Mouse (Mus musculus): ENCODE measurements around the gene Pakap.

GRCm38 (mm10) chr4:57822641-57823040 is 254.7 kb downstream of the Pakap start:
- TF ChIP-seq CTCF (IDR thresholded peaks at IDR 0.05; ENCODE audit: borderline replicate concordance, insufficient read depth, low read length): no peak
- TF ChIP-seq POLR2A (IDR thresholded peaks at IDR 0.05; ENCODE audit: low read depth, low read length): no peak
